Mouse (Mus musculus): ENCODE results near the gene Pabpc4. TPM values are rescaled to one million over a fixed set of nuclear protein-coding genes. Genes with fewer than 3 reads are reported as not detected.
"Not testable (repeated sequence)": the region's sequence is repeated elsewhere in the genome, so short reads cannot be mapped to it uniquely, and the experiment has no call there.

Pabpc4 gene
- polyA plus RNA-seq, 1 experiment from 2014 or later = 29.5 TPM

DNA sequence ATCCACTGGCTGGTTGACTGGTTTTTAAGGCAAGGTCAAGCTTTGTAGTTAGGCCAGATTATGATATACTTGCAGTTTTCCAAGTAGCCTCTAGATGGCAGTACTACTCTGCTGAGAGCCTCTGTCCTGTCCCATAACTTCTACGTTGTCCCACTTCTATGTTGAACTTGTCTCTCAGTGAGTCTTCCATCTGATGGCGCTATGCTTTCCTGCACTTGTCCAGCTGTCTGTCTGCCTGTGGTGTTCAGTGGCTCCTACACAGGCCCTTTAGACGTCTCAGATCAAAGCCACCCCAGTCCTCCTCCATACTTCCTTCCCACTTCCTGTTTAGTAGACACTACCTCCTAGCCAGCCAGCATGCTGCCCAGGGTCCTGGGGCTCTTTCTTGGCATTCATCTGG, 43.6 kb downstream of the Pabpc4 start:
- peak; percentile 46; the same call in 1 of the 2 replicates for ATAC-seq
- H3K9ac ChIP-seq (ENCODE audit: low read depth, low read length) = no peak overlapping the region
- H3K9me3 ChIP-seq (replicated peaks; ENCODE audit: control insufficient read depth, low read length, poor library complexity, severe bottlenecking) = no peaks in the 10 kb centered on the region
- 31% methylated on average over 3 of the region's 3 CpGs for WGBS
- H3K4me3 ChIP-seq (ENCODE audit: low read depth, low read length) = no peak overlapping the region
- H3K36me3 ChIP-seq (ENCODE audit: control insufficient read depth, insufficient read depth, low read length) = peaks cover 13% of the 10 kb centered on the region
- no peaks in the 10 kb centered on the region for H3K4me1 ChIP-seq (ENCODE audit: control insufficient read depth, insufficient read depth, low read length)
- H3K27me3 ChIP-seq (ENCODE audit: control insufficient read depth, insufficient read depth, low read depth, low read length) = no peaks in the 10 kb centered on the region
- H3K4me2 ChIP-seq (ENCODE audit: low read length) = no peak overlapping the region
- H3K27ac ChIP-seq (ENCODE audit: low read length) = no peak overlapping the region

DNA sequence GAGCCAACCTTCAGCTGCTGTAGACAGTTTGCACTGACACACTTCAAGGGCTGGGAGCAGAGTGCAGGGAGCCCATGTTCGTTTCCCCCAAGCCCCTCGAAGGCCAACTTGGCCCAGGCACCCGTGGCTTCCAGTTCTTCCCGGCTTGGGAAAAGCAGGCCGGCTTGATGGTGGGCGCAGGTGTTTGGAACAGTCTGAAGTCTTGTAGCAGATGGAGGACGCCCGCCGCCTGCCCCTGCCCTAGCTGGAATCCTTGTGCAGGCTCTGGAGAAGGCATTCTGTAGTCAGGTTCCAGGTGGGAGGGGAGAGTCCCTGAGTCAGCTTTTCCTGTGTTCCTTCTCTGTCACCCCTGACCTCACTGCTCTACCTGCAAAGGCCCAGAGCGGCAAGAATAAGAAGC, 44.8 kb downstream of the Pabpc4 start:
- H3K4me3 ChIP-seq (ENCODE audit: low read depth, low read length) = no peak overlapping the region
- H3K4me2 ChIP-seq (ENCODE audit: low read length) = no peak overlapping the region
- H3K36me3 ChIP-seq (ENCODE audit: control insufficient read depth, insufficient read depth, low read length) = peaks cover 12% of the 10 kb centered on the region
- H3K9ac ChIP-seq (ENCODE audit: low read depth, low read length) = no peak overlapping the region
- no peaks in the 10 kb centered on the region for H3K27me3 ChIP-seq (ENCODE audit: control insufficient read depth, insufficient read depth, low read depth, low read length)
- no peak overlapping the region for H3K27ac ChIP-seq (ENCODE audit: low read length)
- ATAC-seq = no peak
- 83% methylated on average over 10 of the region's 10 CpGs for WGBS
- H3K9me3 ChIP-seq (replicated peaks; ENCODE audit: control insufficient read depth, low read length, poor library complexity, severe bottlenecking) = no peaks in the 10 kb centered on the region
- H3K4me1 ChIP-seq (ENCODE audit: control insufficient read depth, insufficient read depth, low read length) = no peaks in the 10 kb centered on the region

DNA sequence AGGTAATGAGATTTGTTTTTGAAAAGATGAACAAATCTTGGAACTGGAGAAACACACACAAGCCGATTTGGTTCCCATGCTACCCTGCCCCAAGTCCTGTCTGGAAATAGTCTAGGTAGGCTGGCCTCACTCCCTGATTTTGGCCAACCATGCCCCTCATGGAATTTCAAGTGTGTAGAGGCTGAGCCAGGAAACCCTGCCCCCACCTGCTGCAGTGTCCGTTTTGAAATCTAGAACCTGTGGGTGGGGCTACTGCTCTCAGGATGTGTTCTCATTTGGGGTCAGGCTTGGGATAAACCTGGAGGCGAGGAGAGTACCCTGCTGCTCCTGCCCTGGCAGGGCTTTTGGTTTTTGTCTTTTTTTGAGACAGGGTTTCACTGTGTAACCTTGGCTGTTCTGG, 46.1 kb downstream of the Pabpc4 start:
- Histone ChIP-seq H3K27ac (ENCODE audit: low read length) (no peak overlapping the region), H3K4me3 (ENCODE audit: low read depth, low read length) (no peak overlapping the region)

DNA sequence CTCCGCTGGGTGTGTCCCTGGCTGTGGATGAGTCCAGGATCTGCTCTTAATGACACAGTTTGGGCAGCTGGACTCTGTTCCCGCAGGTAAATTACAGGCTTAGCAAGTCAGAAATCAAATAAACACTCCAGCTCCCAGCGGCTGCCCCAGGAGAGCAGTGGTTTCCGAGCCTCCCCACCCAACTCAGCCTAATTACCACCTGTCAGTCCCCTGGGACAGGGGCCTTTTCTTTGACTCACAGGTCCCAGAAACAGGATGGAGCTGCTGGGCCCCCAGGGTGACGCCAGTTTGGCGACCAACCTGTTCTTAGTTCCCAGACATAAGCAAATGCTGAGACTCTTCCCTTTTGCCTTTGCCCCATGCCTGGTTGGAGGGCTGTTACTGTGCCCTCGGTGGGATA, 49.7 kb downstream of the Pabpc4 start:
- Histone ChIP-seq H3K4me2 (ENCODE audit: low read length) (no peak overlapping the region), H3K36me3 (ENCODE audit: control insufficient read depth, insufficient read depth, low read length) (no peaks in the 10 kb centered on the region), H3K4me1 (ENCODE audit: control insufficient read depth, insufficient read depth, low read length) (no peaks in the 10 kb centered on the region), H3K9me3 (replicated peaks; ENCODE audit: control insufficient read depth, low read length, poor library complexity, severe bottlenecking) (no peaks in the 10 kb centered on the region), H3K27me3 (ENCODE audit: control insufficient read depth, insufficient read depth, low read depth, low read length) (no peaks in the 10 kb centered on the region), H3K9ac (ENCODE audit: low read depth, low read length) (no peak overlapping the region), H3K27ac (ENCODE audit: low read length) (no peak overlapping the region), H3K4me3 (ENCODE audit: low read depth, low read length) (no peak overlapping the region)
- WGBS = 92% methylated on average over 7 of the region's 7 CpGs
- ATAC-seq = no peak

More for the DNA sequence above, 46.1 kb downstream of the Pabpc4 start:
- WGBS = 45% methylated on average over 3 of the region's 3 CpGs
- H3K9ac ChIP-seq (ENCODE audit: low read depth, low read length) = no peak overlapping the region
- no peaks in the 10 kb centered on the region for H3K9me3 ChIP-seq (replicated peaks; ENCODE audit: control insufficient read depth, low read length, poor library complexity, severe bottlenecking)
- no peak overlapping the region for H3K4me2 ChIP-seq (ENCODE audit: low read length)
- no peaks in the 10 kb centered on the region for H3K27me3 ChIP-seq (ENCODE audit: control insufficient read depth, insufficient read depth, low read depth, low read length)
- ATAC-seq = no peak
- peaks cover 6% of the 10 kb centered on the region for H3K36me3 ChIP-seq (ENCODE audit: control insufficient read depth, insufficient read depth, low read length)
- H3K4me1 ChIP-seq (ENCODE audit: control insufficient read depth, insufficient read depth, low read length) = no peaks in the 10 kb centered on the region

DNA sequence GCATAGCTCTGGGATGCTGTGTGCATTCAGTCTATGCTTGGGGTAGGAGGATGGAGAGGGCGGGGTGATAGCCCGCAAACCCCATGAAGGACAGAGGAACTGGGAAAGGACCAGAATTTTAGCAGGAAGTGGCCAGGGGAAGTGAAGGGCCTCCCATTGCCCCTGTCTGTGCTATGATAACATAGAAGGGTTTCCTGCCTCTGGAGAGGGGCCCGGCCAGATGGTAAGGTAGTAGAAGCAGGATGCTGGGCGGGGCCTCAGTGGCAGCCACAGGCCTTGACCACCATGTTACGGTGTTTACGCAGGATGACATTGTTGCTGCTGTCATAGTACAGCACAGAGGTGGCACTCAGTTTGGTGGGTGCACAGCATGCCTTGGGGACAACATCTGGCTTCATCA, 50.9 kb downstream of the Pabpc4 start:
- no peak for ATAC-seq
- H3K27ac ChIP-seq (ENCODE audit: low read length) = no peak overlapping the region
- WGBS = 93% methylated on average over 6 of the region's 6 CpGs

DNA sequence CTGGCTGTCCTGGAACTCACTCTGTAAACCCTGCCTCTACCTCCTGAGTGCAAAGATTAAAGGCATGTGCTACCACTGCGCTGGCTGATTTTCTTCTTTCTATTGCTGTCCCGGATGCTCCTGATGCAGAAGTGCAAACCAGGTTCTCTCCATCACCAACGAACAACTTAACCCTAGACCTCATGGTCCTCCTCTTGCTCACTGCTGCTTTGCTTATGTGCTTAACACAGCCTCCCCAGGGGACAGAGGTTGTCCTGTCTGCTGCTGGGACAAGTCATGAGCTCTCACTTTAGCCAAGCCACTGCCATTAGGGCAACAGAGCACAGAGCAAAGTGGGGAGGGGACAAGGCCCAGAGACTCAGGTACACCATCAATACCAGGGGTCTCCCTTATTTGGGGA, 52.3 kb downstream of the Pabpc4 start:
- H3K27ac ChIP-seq (ENCODE audit: low read length) = no peak overlapping the region
- no peak for ATAC-seq

More for the DNA sequence above, 50.9 kb downstream of the Pabpc4 start:
- Histone ChIP-seq H3K4me2 (ENCODE audit: low read length) (no peak overlapping the region), H3K36me3 (ENCODE audit: control insufficient read depth, insufficient read depth, low read length) (no peaks in the 10 kb centered on the region), H3K27me3 (ENCODE audit: control insufficient read depth, insufficient read depth, low read depth, low read length) (no peaks in the 10 kb centered on the region), H3K4me1 (ENCODE audit: control insufficient read depth, insufficient read depth, low read length) (no peaks in the 10 kb centered on the region), H3K9ac (ENCODE audit: low read depth, low read length) (no peak overlapping the region), H3K4me3 (ENCODE audit: low read depth, low read length) (no peak overlapping the region), H3K9me3 (replicated peaks; ENCODE audit: control insufficient read depth, low read length, poor library complexity, severe bottlenecking) (no peaks in the 10 kb centered on the region)

DNA sequence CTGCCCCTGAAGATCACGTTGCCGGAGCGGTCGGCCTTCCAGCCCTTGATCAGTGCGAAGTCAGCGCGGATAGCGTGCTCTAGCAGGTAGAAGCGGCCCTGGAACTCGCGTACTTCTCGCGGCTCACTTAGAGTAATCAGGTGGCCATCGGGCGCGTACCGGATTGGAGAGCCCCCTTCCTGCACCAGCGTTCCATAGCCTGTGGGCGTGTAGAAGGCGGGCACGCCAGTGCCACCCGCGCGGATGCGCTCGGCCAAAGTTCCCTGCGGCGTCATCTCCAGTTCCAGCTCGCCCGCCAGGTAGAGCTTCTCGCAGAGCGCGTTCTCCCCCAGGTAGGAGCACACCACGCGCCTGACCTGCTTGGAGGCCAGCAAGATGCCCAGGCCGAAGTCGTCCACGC, 60.8 kb downstream of the Pabpc4 start:
- ATAC-seq = peak; percentile 65
- not testable (repeated sequence) for H3K27me3 ChIP-seq (ENCODE audit: control insufficient read depth, insufficient read depth, low read depth, low read length); H3K9ac ChIP-seq (ENCODE audit: low read depth, low read length); H3K36me3 ChIP-seq (ENCODE audit: control insufficient read depth, insufficient read depth, low read length); H3K9me3 ChIP-seq (replicated peaks; ENCODE audit: control insufficient read depth, low read length, poor library complexity, severe bottlenecking); H3K4me1 ChIP-seq (ENCODE audit: control insufficient read depth, insufficient read depth, low read length); H3K27ac ChIP-seq (ENCODE audit: low read length)
- H3K4me2 ChIP-seq (ENCODE audit: low read length) = peak overlapping the region; percentile 48
- H3K4me3 ChIP-seq (ENCODE audit: low read depth, low read length) = peak overlapping the region; percentile 26
- WGBS = 16% methylated on average over 17 of the region's 38 CpGs

More for the DNA sequence above, 52.3 kb downstream of the Pabpc4 start:
- Histone ChIP-seq H3K36me3 (ENCODE audit: control insufficient read depth, insufficient read depth, low read length) (no peaks in the 10 kb centered on the region), H3K4me2 (ENCODE audit: low read length) (no peak overlapping the region), H3K4me3 (ENCODE audit: low read depth, low read length) (no peak overlapping the region), H3K9ac (ENCODE audit: low read depth, low read length) (no peak overlapping the region), H3K9me3 (replicated peaks; ENCODE audit: control insufficient read depth, low read length, poor library complexity, severe bottlenecking) (no peaks in the 10 kb centered on the region), H3K27me3 (ENCODE audit: control insufficient read depth, insufficient read depth, low read depth, low read length) (no peaks in the 10 kb centered on the region), H3K4me1 (ENCODE audit: control insufficient read depth, insufficient read depth, low read length) (no peaks in the 10 kb centered on the region)
- 82% methylated on average over 3 of the region's 3 CpGs for WGBS

DNA sequence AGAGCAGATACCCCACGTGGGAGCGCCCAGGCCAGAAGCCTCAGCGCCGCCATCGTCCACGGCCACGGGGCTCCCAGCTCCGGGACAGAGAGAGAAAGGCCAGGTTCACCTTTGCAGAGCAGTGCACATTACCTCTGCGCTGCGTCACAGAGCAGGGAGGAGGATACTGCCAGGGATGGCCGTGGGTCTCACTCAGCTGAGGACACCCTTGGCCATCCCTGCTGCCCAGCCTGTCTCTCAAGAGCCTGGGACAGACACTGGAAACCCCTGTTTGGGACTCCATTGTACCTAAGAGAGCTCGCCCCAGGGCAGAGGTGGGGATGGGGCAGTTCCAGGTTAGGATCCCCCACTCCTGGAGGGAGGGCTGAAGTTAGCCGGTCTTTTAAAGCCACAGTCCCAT, 61.4 kb downstream of the Pabpc4 start, which contains the start of gene Oxct2a:
TSS of gene Oxct2a (minus strand) at position 101 of the 400 bp plus-strand sequence.
- peak within 1 kb of the TSS; percentile 26 for H3K4me3 ChIP-seq (ENCODE audit: low read depth, low read length)
- H3K4me1 ChIP-seq (ENCODE audit: control insufficient read depth, insufficient read depth, low read length) = no peaks in the 10 kb centered on the region
- H3K9ac ChIP-seq (ENCODE audit: low read depth, low read length) = no peak within 1 kb of the TSS
- no peak within 1 kb of the TSS for H3K27ac ChIP-seq (ENCODE audit: low read length)
- H3K36me3 ChIP-seq (ENCODE audit: control insufficient read depth, insufficient read depth, low read length) = no peaks in the 10 kb centered on the region
- ATAC-seq = 0 out of 2 replicates have a peak, but pooled peaks have one; percentile 23
- WGBS = 19% methylated on average over 13 of the region's 13 CpGs
- H3K9me3 ChIP-seq (replicated peaks; ENCODE audit: control insufficient read depth, low read length, poor library complexity, severe bottlenecking) = no peaks in the 10 kb centered on the region
- H3K27me3 ChIP-seq (ENCODE audit: control insufficient read depth, insufficient read depth, low read depth, low read length) = peaks cover 9% of the 10 kb centered on the region
- H3K4me2 ChIP-seq (ENCODE audit: low read length) = peak within 1 kb of the TSS; percentile 48

DNA sequence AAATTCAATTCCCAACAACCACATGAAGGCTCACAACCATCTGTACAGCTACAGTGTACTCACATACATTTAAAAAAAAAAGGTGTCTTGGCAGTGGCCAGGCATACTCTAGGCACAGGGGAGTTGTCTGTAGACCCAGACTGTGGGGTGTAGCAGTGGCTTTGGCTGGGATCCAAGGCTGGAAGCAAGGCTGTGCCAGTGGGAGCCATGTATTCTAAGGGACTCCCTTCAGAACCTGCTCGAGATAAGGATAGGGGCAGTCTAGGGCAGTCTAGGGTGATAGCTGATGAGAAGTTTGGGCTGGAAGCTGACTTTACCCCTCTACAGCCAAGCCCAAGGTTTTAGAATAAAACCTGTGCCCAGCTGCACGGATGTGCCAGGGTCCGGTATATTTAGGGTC, 63.9 kb downstream of the Pabpc4 start:
- Histone ChIP-seq H3K4me1 (ENCODE audit: control insufficient read depth, insufficient read depth, low read length) (no peaks in the 10 kb centered on the region), H3K9ac (ENCODE audit: low read depth, low read length) (no peak overlapping the region), H3K36me3 (ENCODE audit: control insufficient read depth, insufficient read depth, low read length) (no peaks in the 10 kb centered on the region), H3K4me3 (ENCODE audit: low read depth, low read length) (no peak overlapping the region), H3K27me3 (ENCODE audit: control insufficient read depth, insufficient read depth, low read depth, low read length) (peaks cover 9% of the 10 kb centered on the region), H3K9me3 (replicated peaks; ENCODE audit: control insufficient read depth, low read length, poor library complexity, severe bottlenecking) (no peaks in the 10 kb centered on the region), H3K27ac (ENCODE audit: low read length) (no peak overlapping the region), H3K4me2 (ENCODE audit: low read length) (no peak overlapping the region)
- 80% methylated on average over 3 of the region's 3 CpGs for WGBS
- ATAC-seq = no peak

Data from midbrain, embryonic 16.5 days (tissue).